Mouse (Mus musculus) stomach, postnatal 0 days (tissue): ENCODE measurements around the gene Tlr8. TPM values are rescaled to one million over a fixed set of nuclear protein-coding genes. Genes with fewer than 3 reads are reported as not detected.

Source experiments
- ATAC-seq: fragments of 200-750 bp; cut with Nextera tagmentation; 2 replicates; pipeline ENCODE4 v1.8.0; 2017; ENCODE audit not compliant: low FRiP score, low TSS enrichment
- DNase-seq: peaks from one replicate; pipeline ENCODE4 v3.0.0-alpha.2; 2016; ENCODE audit warnings: low spot score
- H3K27ac ChIP-seq: fragments of 300-500 bp; sonication (generic); replicated peaks from 2 replicates; pipeline ENCODE4 v1.5.1; 2014; ENCODE audit warnings: mild to moderate bottlenecking, control low read depth
- H3K27me3 ChIP-seq: fragments of 300-500 bp; sonication (generic); 2 replicates; pipeline ENCODE4 v1.6.1; 2014; ENCODE audit warnings: low read length; ENCODE audit not compliant: control insufficient read depth, insufficient read depth
- H3K36me3 ChIP-seq: fragments of 300-500 bp; sonication (generic); 2 replicates; pipeline ENCODE4 v1.6.1; 2014; ENCODE audit warnings: low read length, mixed read lengths; ENCODE audit not compliant: control insufficient read depth, insufficient read depth
- H3K4me1 ChIP-seq: fragments of 300-500 bp; sonication (generic); replicated peaks from 2 replicates; pipeline ENCODE4 v1.6.1; 2014; ENCODE audit warnings: antibody characterized with exemption; ENCODE audit not compliant: control insufficient read depth, insufficient read depth
- H3K4me2 ChIP-seq: fragments of 300-500 bp; sonication (generic); replicated peaks from 2 replicates; pipeline ENCODE4 v1.6.1; 2014; ENCODE audit warnings: low read depth, mild to moderate bottlenecking, control low read depth, moderate library complexity
- H3K4me3 ChIP-seq: fragments of 300-500 bp; sonication (generic); 2 replicates; pipeline ENCODE4 v1.5.1; 2014; ENCODE audit warnings: low read depth, low read length, control low read depth
- H3K9ac ChIP-seq: fragments of 300-500 bp; sonication (generic); 2 replicates; pipeline ENCODE4 v1.6.1; 2014; ENCODE audit warnings: mild to moderate bottlenecking, low read length, control low read depth, mixed read lengths
- H3K9me3 ChIP-seq: fragments of 300-500 bp; sonication (generic); 2 replicates; pipeline ENCODE4 v1.6.1; 2016; ENCODE audit warnings: low read length; ENCODE audit not compliant: control insufficient read depth
- CTCF ChIP-seq: IDR thresholded peaks from 2 replicates; pipeline ENCODE4 v1.5.1; 2016; ENCODE audit warnings: antibody characterized with exemption, low read depth, mild to moderate bottlenecking, moderate library complexity
- EP300 ChIP-seq: optimal IDR thresholded peaks from 2 replicates; pipeline ENCODE3; 2016; ENCODE audit warnings: antibody characterized with exemption
- WGBS: fragments of 180-500 bp; shearing (Covaris S2); extraction: QIAGEN DNeasy Blood & Tissue Kit; methylation state at CpG from one replicate; pipeline ENCODE4 v1.1.7; 2014; 5-methylcytosine and 5-hydroxymethylcytosine counted together
- polyA plus RNA-seq: library from polyadenylated mRNA; unstranded; fragments of >200 nt; fragmentation: Nextera tagmentation; extraction: Ambion mirVana; gene quantifications from 2 replicates; pipeline ENCODE4 v1.2.1, GENCODE M21; 2015

Tlr8 gene
- polyA plus RNA-seq, 1 experiment from 2014 or later: 0.58 TPM

GRCm38 (mm10) chrX:167239293-167239921, 24.7 kb downstream of the Tlr8 start:
- H3K9me3 ChIP-seq: no peaks in the 10 kb centered on the region
- no peaks in the 10 kb centered on the region for H3K36me3 ChIP-seq
- no peaks in the 10 kb centered on the region for H3K27me3 ChIP-seq
- TF ChIP-seq EP300 (no peak), CTCF (no peak)
- no peaks in the 10 kb centered on the region for H3K4me1 ChIP-seq
- H3K4me3 ChIP-seq: no peak overlapping the region
- no peak for DNase-seq
- ATAC-seq: no peak
- no peak overlapping the region for H3K9ac ChIP-seq
- no peak overlapping the region for H3K4me2 ChIP-seq
- H3K27ac ChIP-seq: no peak overlapping the region
- WGBS: 47% methylated on average over 9 of the region's 9 CpGs

- no peaks in the 10 kb centered on the region for H3K27me3 ChIP-seq
- H3K4me3 ChIP-seq: no peak overlapping the region
- no peak overlapping the region for H3K9ac ChIP-seq
- H3K4me1 ChIP-seq: no peaks in the 10 kb centered on the region
- peak overlapping the region; percentile 81 for H3K27ac ChIP-seq
- H3K4me2 ChIP-seq: no peak overlapping the region
- ATAC-seq (peak; percentile 95), DNase-seq (peak; percentile 82)
- 27% methylated on average over 9 of the region's 9 CpGs for WGBS
- TF ChIP-seq CTCF: peak; percentile 87
- TF ChIP-seq EP300: no peak
- H3K9me3 ChIP-seq: no peaks in the 10 kb centered on the region
- H3K36me3 ChIP-seq: no peaks in the 10 kb centered on the region
Observed at GRCm38 (mm10) chrX:167233104-167233687, 30.9 kb downstream of the Tlr8 start.

- Histone ChIP-seq H3K9me3 (no peaks in the 10 kb centered on the region), H3K4me2 (no peak overlapping the region), H3K4me3 (no peak overlapping the region), H3K27me3 (no peaks in the 10 kb centered on the region), H3K9ac (no peak overlapping the region), H3K27ac (peak overlapping the region; percentile 81), H3K4me1 (no peaks in the 10 kb centered on the region), H3K36me3 (no peaks in the 10 kb centered on the region)
- 43% methylated on average over 8 of the region's 8 CpGs for WGBS
- DNase-seq: peak; percentile 42
- ATAC-seq: peak; percentile 30; the same call in 1 of the 2 replicates
- TF ChIP-seq CTCF: no peak
- TF ChIP-seq EP300: no peak
Observed at GRCm38 (mm10) chrX:167231150-167231549, 33.0 kb downstream of the Tlr8 start.

- ATAC-seq: peak; percentile 60
- H3K4me1 ChIP-seq: no peaks in the 10 kb centered on the region
Observed at GRCm38 (mm10) chrX:167229819-167230218, 34.3 kb downstream of the Tlr8 start.

GRCm38 (mm10) chrX:167229206-167229605, 34.9 kb downstream of the Tlr8 start:
- TF ChIP-seq EP300 (no peak), CTCF (peak; percentile 61)
- H3K36me3 ChIP-seq: no peaks in the 10 kb centered on the region
- DNase-seq (peak; percentile 58), ATAC-seq (peak; percentile 33; the same call in 1 of the 2 replicates)
- 43% methylated on average over 6 of the region's 6 CpGs for WGBS
- no peaks in the 10 kb centered on the region for H3K9me3 ChIP-seq
- H3K4me1 ChIP-seq: no peaks in the 10 kb centered on the region
- no peaks in the 10 kb centered on the region for H3K27me3 ChIP-seq
- H3K9ac ChIP-seq: no peak overlapping the region
- no peak overlapping the region; the same call in 1 of the 2 replicates for H3K27ac ChIP-seq
- no peak overlapping the region for H3K4me2 ChIP-seq
- H3K4me3 ChIP-seq: no peak overlapping the region

More at GRCm38 (mm10) chrX:167229819-167230218, 34.3 kb downstream of the Tlr8 start:
- no peak for TF ChIP-seq EP300
- no peak for TF ChIP-seq CTCF
- Histone ChIP-seq H3K9me3 (no peaks in the 10 kb centered on the region), H3K27ac (peak overlapping the region; percentile 35; the same call in 1 of the 2 replicates), H3K4me3 (no peak overlapping the region), H3K36me3 (no peaks in the 10 kb centered on the region), H3K27me3 (no peaks in the 10 kb centered on the region), H3K4me2 (no peak overlapping the region), H3K9ac (no peak overlapping the region)
- peak; percentile 46 for DNase-seq
- 53% methylated on average over 1 of the region's 1 CpGs for WGBS

- 90% methylated on average over 6 of the region's 6 CpGs for WGBS
- no peak for DNase-seq
- Histone ChIP-seq H3K4me3 (no peak overlapping the region), H3K27me3 (no peaks in the 10 kb centered on the region), H3K4me1 (no peaks in the 10 kb centered on the region), H3K36me3 (no peaks in the 10 kb centered on the region), H3K9ac (no peak overlapping the region), H3K9me3 (no peaks in the 10 kb centered on the region), H3K4me2 (no peak overlapping the region), H3K27ac (no peak overlapping the region)
- TF ChIP-seq EP300 (no peak), CTCF (no peak)
- ATAC-seq: no peak
Observed at GRCm38 (mm10) chrX:167227756-167228155, 36.4 kb downstream of the Tlr8 start.
